Mouse (Mus musculus): ENCODE measurements around the gene Ercc4.
"Not testable (repeated sequence)": the region's sequence is repeated elsewhere in the genome, so short reads cannot be mapped to it uniquely, and the experiment has no call there.

Ercc4 gene

DNA sequence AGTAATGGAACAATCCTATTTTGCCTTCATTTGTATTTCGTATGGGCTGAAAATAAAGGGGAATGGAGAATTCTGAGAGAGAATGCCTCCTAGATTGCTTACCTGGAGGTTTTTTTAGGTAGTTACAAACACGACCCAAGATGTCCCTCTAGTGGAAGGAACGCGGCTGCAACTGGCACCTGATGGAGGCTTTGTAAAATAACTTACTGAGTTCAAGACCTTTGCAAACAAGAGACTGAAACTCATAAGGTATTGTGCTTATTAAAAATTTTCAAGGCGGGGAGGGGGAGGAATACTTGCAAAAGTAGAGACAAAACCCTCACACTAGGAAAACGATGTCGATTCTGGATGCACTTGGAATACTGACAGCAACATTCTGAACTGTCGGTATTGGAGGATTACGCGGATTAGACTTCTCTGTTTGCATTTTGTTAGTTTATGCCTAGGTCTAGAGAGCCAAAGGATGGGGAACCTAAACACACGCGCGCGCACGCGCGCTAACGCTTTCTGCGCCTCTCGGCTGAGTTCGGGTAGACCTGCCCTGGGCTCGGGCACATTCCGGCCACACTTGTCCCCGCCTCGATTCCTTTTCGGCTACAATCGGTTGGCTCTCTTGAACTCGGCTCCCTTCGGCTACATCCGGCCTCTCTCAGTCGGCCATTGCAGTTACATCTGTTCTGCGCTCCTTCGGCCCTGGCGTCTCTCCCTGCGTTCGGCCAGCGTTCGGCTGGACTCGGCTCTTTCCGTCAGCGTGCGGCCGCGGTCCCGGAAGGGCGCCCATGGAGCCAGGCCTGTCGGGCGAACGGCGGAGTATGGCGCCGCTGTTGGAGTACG lies at the start of gene Ercc4:
Gene Ercc4 (plus strand): TSS at position 529 of the 834 bp plus-strand sequence.
- peak; percentile 94 for DNase-seq (ENCODE audit: low read depth, low spot score)

DNA sequence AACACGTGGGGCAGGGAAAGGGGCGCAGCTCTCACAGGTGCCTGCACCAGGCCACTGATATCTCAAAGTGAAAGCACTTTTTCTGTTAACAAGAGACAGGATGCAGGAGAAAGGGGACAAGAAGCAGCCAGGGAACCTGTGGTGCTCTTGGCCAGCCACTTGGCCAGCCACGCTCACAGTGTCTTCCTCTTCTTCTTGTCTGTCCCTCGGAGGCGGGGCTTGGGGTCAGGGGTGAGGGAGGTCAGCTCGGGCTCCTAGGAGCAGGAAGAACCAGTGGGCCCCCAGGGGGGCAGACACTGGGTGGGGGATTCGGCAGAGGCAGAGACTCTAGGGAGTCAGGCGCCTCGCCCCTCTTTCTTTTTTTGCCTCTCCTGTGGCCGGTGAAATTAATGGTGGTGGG lies 48.4 kb upstream of the Ercc4 start:
- peak; percentile 16 for DNase-seq (ENCODE audit: low read depth, low spot score)

DNA sequence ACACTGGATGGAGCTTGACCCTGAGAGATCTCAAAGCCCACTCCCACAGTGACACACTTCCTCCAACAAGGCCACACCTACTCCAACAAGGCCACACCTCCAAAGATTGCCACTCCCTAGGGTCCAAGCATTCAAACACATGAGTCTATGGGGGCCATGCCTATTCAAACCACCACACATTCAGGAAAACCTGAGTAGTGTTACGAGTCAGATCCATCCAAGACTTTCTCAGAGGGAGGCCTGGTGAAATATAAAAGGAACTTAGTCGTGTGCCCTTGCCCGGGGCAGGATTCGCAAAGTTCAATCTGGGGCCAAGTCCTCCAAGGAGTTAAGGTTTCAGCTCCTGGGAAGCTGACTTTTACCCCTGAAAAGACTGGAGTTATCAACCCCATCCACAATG lies 35.3 kb upstream of the Ercc4 start:
- peak; percentile 79 for DNase-seq (ENCODE audit: low read depth, low spot score)

DNA sequence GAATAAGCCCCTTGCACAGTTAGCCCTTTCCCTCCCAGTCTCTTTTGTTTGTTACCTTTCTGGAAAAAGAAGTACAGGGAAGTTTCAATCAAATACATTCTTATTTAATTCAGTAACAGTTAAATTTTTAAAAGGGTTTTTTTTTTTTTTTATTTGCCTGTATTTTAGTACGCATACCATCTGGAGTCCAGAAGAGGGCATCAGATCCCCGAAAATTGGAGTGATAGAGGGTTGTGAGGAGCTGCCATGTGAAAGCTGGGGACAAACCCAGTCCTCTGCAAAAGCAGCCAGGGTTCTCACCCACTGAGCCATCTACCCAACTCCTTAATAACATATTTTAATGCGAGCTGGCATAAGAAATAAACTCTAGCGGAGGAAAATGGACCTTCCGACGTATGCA lies 29.3 kb upstream of the Ercc4 start:
- peak; percentile 45 for DNase-seq (ENCODE audit: low read depth, low spot score)

DNA sequence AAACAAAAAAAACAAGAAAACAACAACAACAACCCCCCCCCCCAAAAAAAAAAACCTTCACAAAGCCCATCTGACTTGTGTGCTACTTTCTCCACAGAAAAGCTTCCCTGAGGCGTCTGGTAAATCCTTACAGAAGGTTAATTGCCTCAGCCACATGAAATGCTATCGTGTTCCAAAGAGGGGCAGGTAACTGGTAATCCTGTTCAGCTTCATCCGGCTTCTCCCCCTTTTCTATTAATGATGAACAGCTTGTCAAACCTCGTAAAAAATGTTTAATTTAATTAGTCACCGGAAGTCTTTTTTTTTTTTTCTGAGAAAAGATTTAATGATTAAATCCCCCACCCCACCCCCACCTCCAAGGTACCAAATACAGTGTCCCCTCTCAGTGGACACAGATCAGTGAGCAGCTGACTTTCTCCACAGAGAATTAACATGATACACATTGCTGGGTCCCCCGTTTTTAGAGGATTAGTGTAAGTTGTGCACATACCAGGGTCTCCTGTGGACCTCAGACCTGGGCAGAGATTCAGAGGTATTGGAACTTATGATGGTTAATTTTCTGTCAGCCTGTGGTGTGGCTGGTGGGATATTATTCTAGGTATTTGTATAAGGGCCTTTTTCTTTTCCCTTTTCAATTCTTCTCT lies 26.2 kb upstream of the Ercc4 start:
- no peak for DNase-seq (ENCODE audit: low read depth, low spot score)

DNA sequence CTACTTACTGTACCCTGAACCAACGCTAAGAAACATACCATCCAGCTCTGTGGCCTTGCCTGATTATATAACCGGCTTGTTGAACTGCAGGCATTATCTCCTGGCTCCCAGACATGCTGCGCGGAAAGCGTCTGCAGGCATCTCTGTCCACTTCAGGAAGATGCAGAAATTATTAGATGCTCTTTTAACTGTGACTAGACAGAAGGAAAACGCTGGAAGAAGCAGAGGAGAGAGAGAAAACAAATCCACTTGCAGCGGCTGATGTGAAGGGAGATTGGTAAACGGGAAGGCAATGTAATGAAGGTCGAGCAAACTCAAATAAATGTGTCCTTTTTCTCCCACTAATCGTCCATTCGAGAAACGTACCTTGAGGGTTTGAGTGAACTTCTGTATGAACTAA lies 1.1 kb upstream of the Ercc4 start:
- DNase-seq (ENCODE audit: low read depth, low spot score) = no peak

DNA sequence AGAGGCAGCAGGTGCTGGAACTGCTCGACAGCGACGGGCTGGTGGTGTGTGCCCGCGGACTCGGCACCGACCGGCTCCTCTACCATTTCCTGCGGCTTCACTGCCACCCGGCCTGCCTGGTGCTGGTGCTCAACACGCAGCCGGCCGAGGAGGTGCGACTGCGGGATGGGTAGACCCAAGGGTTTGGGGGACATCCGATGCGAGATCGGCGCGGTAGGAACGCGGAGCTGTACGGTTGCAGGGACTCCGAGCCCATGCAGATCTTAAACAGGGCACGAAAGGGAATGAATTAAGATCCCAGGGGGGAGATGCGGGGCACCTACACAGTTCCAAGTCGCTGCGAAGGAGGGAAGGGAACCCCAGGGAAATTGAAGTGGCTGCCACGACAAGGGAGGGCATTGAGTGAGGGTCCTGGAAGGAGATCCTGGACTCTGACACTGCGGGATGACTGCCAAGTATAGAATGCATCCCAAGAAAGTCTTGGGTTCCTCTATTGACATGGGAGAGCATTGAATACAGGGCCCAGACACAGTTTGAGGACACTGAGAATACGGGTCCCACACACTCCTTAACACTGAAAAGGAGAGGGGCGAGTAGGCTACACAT lies 609 bp downstream of the Ercc4 start:
- DNase-seq (ENCODE audit: low read depth, low spot score) = peak; percentile 48

DNA sequence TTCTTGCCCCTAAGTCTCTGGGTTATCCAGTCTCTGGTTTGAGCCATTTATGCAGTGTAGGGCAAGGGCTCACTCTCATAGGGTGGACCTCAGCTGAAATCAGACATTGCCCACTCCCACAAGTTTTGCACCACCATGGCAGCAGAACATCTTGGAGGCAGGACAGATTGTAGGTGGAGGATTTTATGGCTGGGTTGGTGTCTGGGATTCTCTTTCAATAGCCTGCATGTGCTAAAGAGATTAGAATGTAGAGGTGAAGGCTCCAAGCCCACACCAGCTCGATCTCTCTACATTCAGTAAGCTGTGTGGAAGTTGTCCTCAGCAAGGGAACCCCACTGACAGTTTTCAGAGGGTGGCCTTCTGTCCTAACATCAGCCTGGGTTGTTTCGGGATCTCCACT lies 5.3 kb downstream of the Ercc4 start:
- no peak for DNase-seq (ENCODE audit: low read depth, low spot score)

DNA sequence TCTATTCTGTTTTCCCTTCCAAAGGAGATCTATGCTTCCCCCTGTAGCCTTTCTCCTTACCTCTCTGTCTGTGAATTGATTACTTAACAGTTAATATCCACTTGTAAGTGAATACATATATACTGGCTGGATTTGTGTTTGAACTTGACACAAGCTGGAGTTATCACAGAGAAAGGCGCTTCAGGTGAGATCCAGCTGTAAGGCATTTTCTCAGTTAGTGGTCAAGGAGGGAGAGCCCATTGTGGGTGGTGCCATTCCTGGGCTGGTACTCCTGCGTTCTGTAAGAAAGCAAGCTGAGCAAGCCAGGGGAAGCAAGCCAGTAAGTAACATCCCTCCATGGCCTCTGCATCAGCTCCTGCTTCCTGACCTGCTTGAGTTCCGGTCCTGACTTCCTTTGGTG lies 6.0 kb downstream of the Ercc4 start:
- DNase-seq (ENCODE audit: low read depth, low spot score) = not testable (repeated sequence)

DNA sequence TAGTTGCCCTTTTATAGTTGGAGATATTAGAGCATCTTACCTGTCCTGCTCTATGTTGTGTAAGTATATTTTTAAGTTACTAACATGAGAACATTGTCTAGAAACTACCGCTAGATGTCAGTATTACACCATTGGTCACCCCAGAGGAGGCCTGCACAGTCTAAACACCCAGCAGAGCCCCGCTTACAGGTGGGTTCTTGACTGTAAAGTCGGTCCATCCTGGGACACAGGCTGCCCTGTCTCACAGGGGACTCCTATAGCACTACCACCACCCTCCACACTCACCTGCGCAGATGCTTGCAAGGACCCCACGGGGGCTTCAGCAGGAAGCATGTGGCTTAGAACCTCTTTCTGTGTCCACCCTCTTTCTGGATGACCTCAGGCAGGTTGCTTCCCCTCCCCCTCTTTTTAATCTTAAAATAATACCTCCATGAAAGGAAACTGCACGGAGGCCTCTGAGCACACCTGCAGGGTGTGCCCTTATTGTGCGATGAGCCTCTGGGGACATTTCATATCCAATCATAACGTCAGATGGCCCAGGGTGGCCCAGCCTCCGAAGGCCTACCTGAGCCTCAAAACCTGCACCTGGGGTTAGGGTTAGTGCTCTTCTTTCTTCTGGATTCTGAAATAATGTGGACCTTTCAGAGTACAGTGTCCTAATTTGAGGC lies 7.9 kb downstream of the Ercc4 start:
- peak; percentile 87 for DNase-seq (ENCODE audit: low read depth, low spot score)

DNA sequence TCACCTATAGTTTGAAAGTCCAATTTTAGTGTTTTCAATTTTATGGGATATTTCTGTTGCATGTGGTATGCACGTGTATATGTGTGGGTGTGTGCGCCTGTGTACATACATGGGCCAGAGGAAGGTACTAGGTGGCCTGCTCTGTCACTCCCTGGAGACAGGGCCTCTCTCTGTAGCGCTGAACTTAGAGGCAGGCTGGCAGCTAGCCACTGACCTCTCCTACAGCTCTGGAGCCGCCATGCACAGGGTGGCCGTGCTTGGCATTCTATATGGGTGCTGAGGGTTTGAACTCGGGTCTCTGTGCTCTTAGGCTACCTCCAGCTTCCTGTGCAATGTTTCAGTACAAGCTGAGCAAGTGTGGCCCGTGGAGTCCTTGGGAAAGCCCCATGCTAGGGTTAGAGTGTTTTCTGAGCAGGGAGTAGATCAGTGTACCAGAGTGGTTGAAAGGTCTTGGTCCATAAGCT lies 8.5 kb downstream of the Ercc4 start:
- DNase-seq (ENCODE audit: low read depth, low spot score) = no peak

DNA sequence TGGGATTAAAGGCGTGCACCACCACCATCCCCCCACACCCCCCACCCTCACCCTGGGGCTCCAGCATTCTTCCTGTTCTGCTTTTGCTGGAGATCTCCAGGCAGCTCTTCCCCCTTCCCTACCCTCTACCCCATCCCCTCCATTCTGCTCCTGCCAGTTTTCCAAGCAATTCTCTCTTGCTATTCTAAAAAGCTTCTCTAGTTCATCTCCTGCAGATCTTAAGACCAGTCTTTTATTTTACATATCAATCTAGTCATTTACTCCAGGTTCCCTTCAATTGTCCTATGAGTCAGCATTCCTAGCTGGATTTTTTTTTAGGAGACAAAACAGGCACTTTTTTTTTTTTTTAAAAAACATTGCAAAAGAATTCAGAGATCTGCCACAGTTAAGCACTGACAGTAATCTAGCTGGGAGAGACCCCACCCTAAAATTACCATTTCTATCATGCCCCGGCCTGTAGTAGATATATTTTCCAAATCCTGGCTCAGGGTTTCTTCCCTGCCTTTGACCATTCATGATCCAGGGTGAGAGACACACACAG lies 9.3 kb downstream of the Ercc4 start:
- DNase-seq (ENCODE audit: low read depth, low spot score) = peak; percentile 95

DNA sequence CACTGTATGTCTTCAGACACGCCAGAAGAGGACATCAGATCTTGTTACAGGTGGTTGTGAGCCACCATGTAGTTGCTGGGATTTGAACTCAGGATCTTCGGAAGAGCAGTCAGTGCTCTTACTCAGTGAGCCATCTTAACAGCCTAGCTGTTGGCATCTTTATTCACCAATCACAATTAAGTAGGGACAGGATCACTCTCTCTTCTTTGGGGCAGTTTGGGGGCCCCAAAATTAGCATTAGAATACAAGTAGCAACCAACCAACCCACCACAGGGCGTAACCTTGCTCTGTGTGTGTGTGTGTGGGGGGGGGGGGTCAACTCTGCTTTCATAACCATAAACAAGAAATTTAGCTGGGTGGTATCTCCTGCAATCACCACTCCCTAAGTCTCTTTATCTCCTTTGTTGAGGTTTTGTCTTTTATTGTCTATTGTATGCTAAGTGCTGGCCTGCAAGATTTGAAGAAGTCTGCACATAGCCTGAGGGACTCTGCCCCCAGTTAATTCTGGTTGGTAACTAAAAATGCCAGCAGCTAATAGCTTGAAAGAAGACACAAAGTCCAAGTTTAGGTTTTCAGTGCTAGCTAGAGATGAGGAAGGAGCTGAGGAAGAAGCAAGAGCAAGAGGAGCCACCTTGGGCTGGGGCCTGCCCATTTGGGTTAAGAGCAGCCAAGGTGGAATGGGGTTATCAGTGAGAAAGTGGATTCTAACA lies 10.3 kb downstream of the Ercc4 start:
- peak; percentile 80 for DNase-seq (ENCODE audit: low read depth, low spot score)

DNA sequence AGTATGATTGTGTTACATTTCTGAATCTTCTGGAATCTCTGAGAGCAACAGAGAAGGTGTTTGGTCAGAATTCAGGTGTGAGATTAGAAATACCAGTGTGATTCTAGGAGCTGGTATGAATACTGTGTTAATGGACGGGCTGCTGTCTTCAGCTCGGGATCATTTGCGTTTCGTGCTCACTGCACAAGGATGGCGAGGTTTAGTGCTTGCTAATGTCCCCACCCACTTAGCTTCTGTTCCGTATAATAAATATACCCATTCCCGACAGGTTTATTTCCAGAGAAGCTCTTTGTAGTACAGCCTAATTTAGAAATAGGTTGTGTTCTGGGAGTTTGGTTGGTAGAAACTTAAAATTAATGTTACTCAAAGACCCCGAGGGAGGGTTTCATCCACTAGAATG lies 15.9 kb downstream of the Ercc4 start:
- no peak for DNase-seq (ENCODE audit: low read depth, low spot score)

DNA sequence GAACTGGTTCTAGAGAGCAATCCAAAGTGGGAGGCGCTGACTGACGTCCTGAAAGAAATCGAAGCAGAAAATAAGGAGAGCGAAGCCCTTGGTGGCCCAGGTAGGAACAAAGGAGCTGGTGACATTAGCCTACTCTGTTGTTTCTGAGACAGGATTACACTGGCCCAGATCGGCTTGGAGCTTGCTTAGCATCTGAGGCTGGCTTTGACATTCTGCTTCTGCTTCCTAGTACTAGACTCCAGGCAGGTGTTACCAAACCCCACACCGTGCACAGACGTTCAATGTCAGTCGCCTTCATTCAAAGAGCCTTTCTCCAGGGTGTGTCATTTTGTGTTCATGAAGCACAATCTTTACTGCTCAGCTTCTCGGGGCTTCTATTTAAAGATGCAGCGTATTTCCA lies 18.1 kb downstream of the Ercc4 start:
- DNase-seq (ENCODE audit: low read depth, low spot score) = peak; percentile 50

DNA sequence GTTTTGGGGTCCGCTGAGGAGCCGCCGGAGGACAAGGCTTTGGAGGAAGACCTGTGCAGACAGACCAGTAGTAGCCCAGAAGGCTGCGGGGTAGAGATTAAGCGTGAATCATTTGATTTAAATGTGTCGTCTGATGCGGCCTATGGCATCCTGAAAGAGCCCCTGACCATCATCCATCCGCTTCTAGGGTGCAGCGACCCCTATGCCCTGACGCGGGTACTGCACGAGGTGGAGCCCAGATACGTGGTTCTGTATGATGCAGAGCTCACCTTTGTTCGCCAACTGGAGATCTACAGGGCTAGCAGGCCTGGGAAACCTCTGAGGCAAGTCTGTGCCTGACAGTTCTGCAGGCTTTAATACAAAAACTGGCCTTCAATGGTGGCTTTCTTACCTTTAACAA lies 20.9 kb downstream of the Ercc4 start:
- peak; percentile 88 for DNase-seq (ENCODE audit: low read depth, low spot score)

DNA sequence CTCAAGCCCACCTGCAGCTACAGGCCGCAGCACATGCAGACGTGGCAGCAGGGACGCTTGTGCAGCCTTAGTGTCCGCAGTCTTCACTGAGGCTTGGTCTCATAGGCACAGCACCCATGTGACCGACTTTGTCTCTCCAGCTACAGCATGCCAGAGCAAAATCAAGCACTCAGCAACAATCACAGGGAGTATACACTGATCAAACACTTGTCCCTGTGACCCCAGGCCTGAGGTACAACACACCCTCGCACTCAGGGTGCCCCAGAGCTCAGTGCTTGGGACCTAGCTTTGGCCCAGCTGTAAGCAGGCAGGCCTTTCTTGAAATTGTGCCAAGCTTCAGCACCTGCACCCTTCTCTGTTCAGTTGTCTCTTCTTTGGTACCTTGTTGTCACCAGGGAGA lies 31.7 kb downstream of the Ercc4 start:
- DNase-seq (ENCODE audit: low read depth, low spot score) = no peak

DNA sequence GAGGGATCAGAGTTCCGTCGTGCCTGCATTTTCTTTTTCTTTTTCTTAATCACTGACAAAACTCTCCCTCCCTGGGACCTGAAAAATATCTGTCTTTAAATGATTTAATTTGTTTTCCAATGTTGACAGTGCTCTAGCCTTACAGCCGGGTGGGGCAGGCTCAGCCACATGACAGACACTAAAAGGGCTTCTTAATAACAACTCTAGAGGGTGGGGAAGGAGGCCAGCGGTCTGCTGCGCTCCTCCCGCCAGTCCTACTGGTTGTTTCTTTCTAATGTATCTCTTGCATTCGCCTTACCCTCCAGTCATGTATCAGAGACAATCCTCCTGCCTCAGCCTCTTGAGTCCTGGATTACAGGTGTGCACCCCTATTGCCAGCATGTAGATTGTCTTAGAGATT lies 34.4 kb downstream of the Ercc4 start:
- no peak for DNase-seq (ENCODE audit: low read depth, low spot score)

DNA sequence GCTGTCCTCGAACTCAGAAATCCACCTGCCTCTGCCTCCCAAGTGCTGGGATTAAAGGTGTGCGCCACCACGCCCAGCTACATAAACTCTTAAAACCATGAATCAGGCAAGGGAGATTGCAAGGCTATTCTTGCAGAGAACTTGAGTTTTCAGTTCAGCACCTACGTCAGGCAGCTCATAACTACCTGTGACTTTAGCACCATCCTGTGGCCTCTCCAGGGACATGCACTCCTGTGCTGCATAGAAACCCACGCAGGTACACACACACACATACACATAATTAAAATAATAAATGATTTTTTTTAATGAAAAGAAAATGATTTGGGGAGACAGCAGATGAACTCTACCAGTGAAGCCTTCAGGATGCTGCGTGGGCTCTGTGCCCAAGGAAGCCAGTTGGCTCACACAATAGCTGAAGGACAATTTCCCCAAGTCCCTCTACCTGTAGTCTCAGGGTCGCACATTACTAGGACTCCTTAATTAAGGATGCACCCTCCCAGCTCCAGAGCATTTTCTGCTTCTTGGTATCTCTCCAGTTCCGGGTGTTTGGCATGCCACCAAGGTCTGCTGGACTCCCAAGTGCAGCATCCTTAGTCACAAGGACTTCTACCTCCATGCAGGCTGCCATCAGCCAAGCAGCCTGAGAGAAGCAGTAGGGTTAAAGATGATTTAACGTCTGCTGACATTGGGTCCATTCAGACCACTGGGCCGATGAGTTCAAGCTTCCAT lies 35.4 kb downstream of the Ercc4 start:
- DNase-seq (ENCODE audit: low read depth, low spot score) = peak; percentile 65

DNA sequence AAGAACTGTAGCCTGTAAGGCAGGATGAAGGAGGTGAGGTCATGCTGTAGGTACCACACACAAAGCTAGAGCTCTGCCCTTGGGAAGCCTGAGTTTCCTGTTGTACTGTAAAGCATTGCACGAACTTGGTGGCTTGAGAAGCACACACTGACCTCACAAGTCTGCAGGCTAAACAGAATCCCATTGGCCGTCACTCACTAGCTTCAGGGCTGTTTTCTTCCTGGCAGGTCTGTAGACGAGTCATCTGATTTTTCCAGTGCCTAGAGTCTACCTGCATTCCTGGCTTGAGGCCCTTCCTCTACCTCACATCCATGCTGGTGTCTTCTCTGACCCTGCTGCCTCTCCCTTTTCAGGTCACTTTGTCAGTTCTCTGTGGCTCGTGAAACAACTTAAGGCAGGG lies 36.7 kb downstream of the Ercc4 start:
- DNase-seq (ENCODE audit: low read depth, low spot score) = no peak

All from R1 (cell line).